Mouse (Mus musculus): ENCODE results near the gene Mvb12a. TPM values are rescaled to one million over a fixed set of nuclear protein-coding genes. Genes with fewer than 3 reads are reported as not detected.

The Mvb12a gene
- total RNA-seq, 2 experiments from 2014 or later = 21.5 to 27.7 TPM

DNA sequence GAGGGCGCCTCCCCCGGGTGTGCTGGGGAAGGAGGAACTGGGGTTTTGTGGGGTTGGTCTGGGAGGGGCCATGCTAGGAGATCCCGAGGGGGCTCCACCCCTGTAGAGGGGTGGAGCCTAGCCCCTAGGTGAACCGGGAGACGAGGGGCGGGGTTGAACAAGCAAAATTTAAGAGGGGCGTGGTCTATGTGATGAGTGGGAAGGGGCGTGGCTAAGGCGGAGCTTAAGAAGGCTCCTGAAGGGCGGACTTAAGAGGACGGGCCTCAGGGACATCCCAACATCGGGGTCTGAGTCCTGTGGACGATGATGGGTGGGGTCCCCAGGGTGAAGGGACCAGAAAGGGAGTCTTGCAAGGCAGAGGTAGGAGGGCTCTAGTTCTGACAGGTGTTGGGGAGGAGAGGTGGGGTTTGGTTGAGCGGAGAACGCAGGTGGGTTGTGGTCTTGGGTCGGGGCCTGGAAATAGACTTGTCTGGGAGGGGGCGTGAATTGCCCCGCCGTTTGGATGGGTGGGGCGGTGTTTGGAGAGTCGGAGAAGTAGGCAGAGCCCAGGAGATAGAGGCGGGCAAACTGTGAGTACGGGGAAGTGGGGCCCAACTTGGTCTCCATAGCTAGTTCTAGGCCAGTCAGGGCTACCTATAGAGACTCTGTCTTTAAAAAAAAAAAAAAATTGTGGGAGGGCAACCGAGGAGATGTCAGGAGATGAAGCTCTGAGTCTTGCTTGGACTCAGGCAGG lies 16.4 kb downstream of the Mvb12a start:
- Histone ChIP-seq H3K4me3 (peak overlapping the region; percentile 67), H3K27ac (no peak overlapping the region)
- intact Hi-C loops (cut with DNase I) = no loop called here
- DNase-seq = peak; percentile 59
- no peak for TF ChIP-seq CTCF (IDR thresholded peaks at IDR 0.05)

- intact Hi-C loops (cut with DNase I) = no loop called here
- DNase-seq = no peak
- no peak overlapping the region for H3K4me3 ChIP-seq
- H3K27ac ChIP-seq = no peak overlapping the region
- TF ChIP-seq CTCF (IDR thresholded peaks at IDR 0.05) = no peak
Measured at GRCm38 (mm10) chr8:71560071-71560470, 17.3 kb downstream of the Mvb12a start.

- Histone ChIP-seq H3K4me3 (no peak overlapping the region), H3K27ac (no peak overlapping the region)
- TF ChIP-seq CTCF (IDR thresholded peaks at IDR 0.05) = no peak
- intact Hi-C loops (cut with DNase I) = loop anchor here (1.0 kb wide), 1 partner anchor 36 kb away; no protein-coding TSS in a partner anchor
- no peak for DNase-seq
Measured at GRCm38 (mm10) chr8:71560765-71561164, 18.0 kb downstream of the Mvb12a start.

- TF ChIP-seq CTCF (IDR thresholded peaks at IDR 0.05) = peak; percentile 90
- DNase-seq = peak; percentile 66
- H3K4me3 ChIP-seq = no peak overlapping the region
- no peak overlapping the region for H3K27ac ChIP-seq
- intact Hi-C loops (cut with DNase I) = loop anchor here (1.0 kb wide), 1 partner anchor 35 kb away; no protein-coding TSS in a partner anchor
Measured at GRCm38 (mm10) chr8:71561401-71561800, 18.7 kb downstream of the Mvb12a start.

DNA sequence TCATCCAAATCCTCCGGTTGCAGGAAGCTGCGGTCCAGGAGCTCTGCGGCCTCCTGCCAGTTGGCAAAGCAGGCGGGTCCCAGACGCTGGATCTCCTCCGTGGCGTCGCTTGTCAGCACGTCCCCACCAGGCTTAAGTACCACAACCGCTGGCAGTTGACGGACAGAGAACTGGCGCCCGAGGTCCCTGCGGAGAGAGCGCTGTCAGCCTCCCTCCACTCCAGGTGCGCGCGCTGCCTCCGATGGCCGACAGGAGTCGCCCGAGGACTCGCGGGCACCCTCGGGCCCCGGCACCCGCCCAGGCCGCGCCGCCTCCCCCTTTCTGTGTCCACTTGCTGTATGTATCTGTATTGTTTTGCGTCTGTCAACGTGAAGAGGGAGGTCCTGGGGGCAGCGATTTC lies 20.0 kb downstream of the Mvb12a start:
- TF ChIP-seq CTCF (IDR thresholded peaks at IDR 0.05) = peak; percentile 97; the same call in 1 of the 2 replicates
- H3K4me3 ChIP-seq = peak overlapping the region; percentile 45
- DNase-seq = peak; percentile 91
- intact Hi-C loops (cut with DNase I) = loop anchor here (1.0 kb wide), 2 partner anchors 71 to 98 kb away; no protein-coding TSS in a partner anchor
- peak overlapping the region; percentile 25 for H3K27ac ChIP-seq

DNA sequence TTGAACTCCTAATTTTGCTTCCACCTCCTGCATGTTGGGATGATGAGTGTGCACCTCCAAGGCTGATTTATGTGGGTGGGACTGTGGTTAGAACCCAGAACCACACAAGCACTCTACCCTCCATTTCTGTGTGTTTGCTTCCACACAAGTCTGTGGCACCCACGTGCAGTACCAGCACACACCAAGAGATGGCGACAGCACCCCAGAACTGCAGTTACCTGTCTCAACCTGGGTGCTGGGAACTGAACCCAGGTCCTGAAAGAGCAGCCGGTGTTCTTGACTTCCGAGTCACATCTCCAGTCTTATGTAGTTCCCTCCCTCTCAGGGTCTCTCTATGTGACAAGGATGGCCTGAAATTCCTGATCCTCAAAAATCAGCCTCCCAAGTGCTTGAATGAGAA lies 21.3 kb downstream of the Mvb12a start:
- no peak for DNase-seq
- intact Hi-C loops (cut with DNase I) = loop anchor here (1.0 kb wide), 1 partner anchor 69 kb away; no protein-coding TSS in a partner anchor
- Histone ChIP-seq H3K4me3 (no peak overlapping the region), H3K27ac (no peak overlapping the region)
- peak; percentile 46 for TF ChIP-seq CTCF (IDR thresholded peaks at IDR 0.05)

DNA sequence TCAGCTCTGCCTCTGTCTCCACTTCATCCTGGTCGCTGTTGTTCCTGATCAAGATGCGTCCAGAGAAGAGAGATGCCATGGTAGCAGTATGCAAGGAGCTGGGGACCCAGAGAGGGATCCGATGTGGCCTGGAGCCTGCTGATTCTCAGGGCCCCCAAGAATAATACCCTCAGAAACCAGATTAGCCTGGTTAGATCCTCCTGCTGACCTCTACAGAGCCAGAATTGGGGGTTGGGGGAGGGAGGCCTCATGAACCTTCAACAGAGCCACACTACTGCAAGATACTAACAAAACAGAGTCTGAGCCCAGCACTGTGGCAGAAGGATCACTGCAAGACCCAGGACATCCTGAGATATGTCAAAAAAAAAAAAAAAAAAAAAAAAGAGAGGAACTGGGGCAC lies 23.8 kb downstream of the Mvb12a start, which contains the start of gene Nxnl1:
Nxnl1 (minus strand) TSS at position 101 of the 400 bp plus-strand sequence.
- Histone ChIP-seq H3K4me3 (no peak within 1 kb of the TSS), H3K27ac (peak within 1 kb of the TSS; percentile 90)
- no peak for TF ChIP-seq CTCF (IDR thresholded peaks at IDR 0.05)
- intact Hi-C loops (cut with DNase I) = no loop called here
- no peak for DNase-seq

DNA sequence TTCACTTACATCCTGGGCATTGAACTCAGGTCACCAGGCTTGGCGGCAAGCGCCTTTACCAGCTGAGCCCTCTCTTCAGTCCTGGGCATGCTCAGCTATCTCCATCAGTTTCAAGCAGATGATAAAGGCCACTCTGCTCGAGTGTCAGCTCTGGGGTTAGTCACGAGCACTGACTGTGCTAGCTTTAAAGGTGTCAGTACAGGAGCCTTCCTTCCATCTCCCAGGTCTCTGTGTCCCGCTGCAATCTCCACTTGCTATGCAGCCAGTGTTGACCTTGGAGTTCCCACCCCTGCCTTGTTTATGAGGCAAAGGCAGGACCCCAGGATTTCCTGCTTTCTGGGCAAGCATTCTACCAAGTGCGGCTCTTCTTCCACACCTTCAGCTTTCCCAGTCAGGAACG lies 24.9 kb downstream of the Mvb12a start:
- Histone ChIP-seq H3K4me3 (no peak overlapping the region), H3K27ac (peak overlapping the region; percentile 90)
- DNase-seq = no peak
- no peak for TF ChIP-seq CTCF (IDR thresholded peaks at IDR 0.05)
- intact Hi-C loops (cut with DNase I) = no loop called here

DNA sequence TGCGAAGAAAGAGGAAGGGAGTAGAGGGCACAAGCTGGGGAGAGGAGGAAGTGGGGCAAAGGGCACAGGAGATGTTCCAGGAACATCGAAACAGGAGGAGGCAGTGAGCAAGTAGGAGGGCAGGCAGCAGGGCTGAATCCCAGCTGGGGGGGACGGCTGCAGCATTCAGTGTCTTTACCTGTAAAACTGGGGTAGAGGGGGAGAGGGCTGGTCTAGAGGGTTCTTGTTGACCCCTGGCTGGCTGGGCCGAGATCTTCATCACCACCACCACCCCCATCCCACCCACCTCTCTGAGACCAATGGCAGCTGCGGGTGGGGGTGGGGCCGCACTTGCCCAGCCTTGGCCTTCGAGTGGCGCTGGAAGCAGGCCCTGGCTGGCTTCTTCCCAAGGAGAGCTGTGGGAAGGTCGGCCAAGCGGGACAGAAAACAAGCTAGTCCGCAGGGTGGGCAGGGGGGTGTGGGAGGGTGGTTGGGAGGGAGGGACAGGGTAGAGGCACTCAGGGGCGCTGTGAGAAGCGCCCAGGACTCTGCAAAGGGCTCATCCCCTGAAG lies 25.7 kb downstream of the Mvb12a start, which contains the start of gene Slc27a1:
Slc27a1 (plus strand) TSS at position 496 of the 551 bp plus-strand sequence.
- Histone ChIP-seq H3K4me3 (peak within 1 kb of the TSS; percentile 75), H3K27ac (peak within 1 kb of the TSS; percentile 90)
- intact Hi-C loops (cut with DNase I) = no loop called here
- no peak for TF ChIP-seq CTCF (IDR thresholded peaks at IDR 0.05)
- peak; percentile 90 for DNase-seq

GRCm38 (mm10) chr8:71568941-71569340 lies 26.2 kb downstream of the Mvb12a start:
- peak overlapping the region; percentile 90 for H3K27ac ChIP-seq
- no peak for TF ChIP-seq CTCF (IDR thresholded peaks at IDR 0.05)
- peak overlapping the region; percentile 75 for H3K4me3 ChIP-seq
- DNase-seq = no peak
- intact Hi-C loops (cut with DNase I) = no loop called here

- Histone ChIP-seq H3K4me3 (peak overlapping the region; percentile 75), H3K27ac (peak overlapping the region; percentile 90)
- no peak for TF ChIP-seq CTCF (IDR thresholded peaks at IDR 0.05)
- DNase-seq = peak; percentile 88
- intact Hi-C loops (cut with DNase I) = no loop called here
Measured at GRCm38 (mm10) chr8:71569366-71570290, 26.9 kb downstream of the Mvb12a start.

GRCm38 (mm10) chr8:71570291-71570954 lies 27.7 kb downstream of the Mvb12a start:
- intact Hi-C loops (cut with DNase I) = no loop called here
- peak; percentile 92 for DNase-seq
- TF ChIP-seq CTCF (IDR thresholded peaks at IDR 0.05) = no peak
- H3K4me3 ChIP-seq = peak overlapping the region; percentile 75
- H3K27ac ChIP-seq = peak overlapping the region; percentile 90
